Mouse (Mus musculus) neural tube, embryonic 14.5 days (tissue): ENCODE measurements around the gene Asic2. TPM values are rescaled to one million over a fixed set of nuclear protein-coding genes. Genes with fewer than 3 reads are reported as not detected.

Experiments
- ATAC-seq: fragments of 200-750 bp; cut with Nextera tagmentation; 2 replicates; pipeline ENCODE4 v1.8.0; 2017; ENCODE audit warnings: low read depth, mild to moderate bottlenecking, moderate TSS enrichment, moderate library complexity
- H3K27ac ChIP-seq: fragments of 300-500 bp; sonication (generic); 2 replicates; pipeline ENCODE4 v1.5.1; 2014; ENCODE audit warnings: low read depth, mild to moderate bottlenecking, control low read depth, low read length, moderate library complexity, mixed read lengths
- H3K27me3 ChIP-seq: fragments of 300-500 bp; sonication (generic); 2 replicates; pipeline ENCODE4 v1.6.1; 2014; ENCODE audit warnings: low read length; ENCODE audit not compliant: control insufficient read depth, insufficient read depth
- H3K36me3 ChIP-seq: fragments of 300-500 bp; sonication (generic); 2 replicates; pipeline ENCODE4 v1.6.1; 2014; ENCODE audit warnings: low read length, mixed read lengths; ENCODE audit not compliant: control insufficient read depth, insufficient read depth
- H3K4me1 ChIP-seq: fragments of 300-500 bp; sonication (generic); 2 replicates; pipeline ENCODE4 v1.6.1; 2014; ENCODE audit warnings: low read length; ENCODE audit not compliant: control insufficient read depth, insufficient read depth
- H3K4me2 ChIP-seq: fragments of 300-500 bp; sonication (generic); 2 replicates; pipeline ENCODE4 v1.6.1; 2014; ENCODE audit warnings: mild to moderate bottlenecking, low read depth, low read length, control low read depth
- H3K4me3 ChIP-seq: fragments of 300-500 bp; sonication (generic); 2 replicates; pipeline ENCODE4 v1.5.1; 2014; ENCODE audit warnings: low read depth, low read length, control low read depth, mixed read lengths
- H3K9ac ChIP-seq: fragments of 300-500 bp; sonication (generic); replicated peaks from 2 replicates; pipeline ENCODE4 v1.6.1; 2014; ENCODE audit warnings: low read depth, mild to moderate bottlenecking, control low read depth, low read length, mixed read lengths
- H3K9me3 ChIP-seq: fragments of 300-500 bp; sonication (generic); 2 replicates; pipeline ENCODE4 v1.6.1; 2016; ENCODE audit warnings: low read length; ENCODE audit not compliant: control insufficient read depth
- WGBS: fragments of 180-500 bp; shearing (Covaris S2); extraction: QIAGEN DNeasy Blood & Tissue Kit; methylation state at CpG from one replicate; pipeline ENCODE4 v1.1.7; 2014; 5-methylcytosine and 5-hydroxymethylcytosine counted together
- polyA plus RNA-seq: library from polyadenylated mRNA; unstranded; fragments of >200 nt; fragmentation: Nextera tagmentation; extraction: Ambion mirVana; gene quantifications from 2 replicates; pipeline ENCODE4 v1.2.1, GENCODE M21; 2014

The Asic2 gene
- polyA plus RNA-seq, 1 experiment from 2014 or later: 16.2 TPM

DNA sequence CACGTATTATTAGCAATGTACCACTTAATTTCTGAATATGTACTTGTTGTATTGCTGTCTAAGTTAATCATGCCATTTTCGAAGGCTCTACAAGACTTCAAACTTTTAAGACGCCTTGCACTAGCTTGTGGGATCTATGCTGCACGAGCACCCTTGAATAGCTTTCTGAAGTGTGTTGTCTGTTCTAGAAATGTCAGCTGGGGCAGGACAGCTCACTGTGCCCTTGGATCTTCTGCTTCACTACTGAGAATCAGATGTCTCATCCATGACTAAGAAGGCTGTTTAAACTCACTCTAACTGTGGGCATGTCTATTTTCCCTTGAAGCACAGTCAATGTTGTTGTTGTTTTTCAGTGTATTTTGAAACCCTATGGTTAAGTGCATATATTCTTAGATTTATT is 44.6 kb downstream of the Asic2 start:
- H3K27me3 ChIP-seq: no peaks in the 10 kb centered on the region
- H3K36me3 ChIP-seq: no peaks in the 10 kb centered on the region
- no peak overlapping the region for H3K27ac ChIP-seq
- no peaks in the 10 kb centered on the region; the same call in 1 of the 2 replicates for H3K9me3 ChIP-seq
- H3K4me2 ChIP-seq: no peak overlapping the region
- H3K4me1 ChIP-seq: no peaks in the 10 kb centered on the region
- WGBS: 94% methylated on average over 4 of the region's 4 CpGs
- H3K9ac ChIP-seq: no peak overlapping the region
- H3K4me3 ChIP-seq: no peak overlapping the region
- ATAC-seq: no peak

DNA sequence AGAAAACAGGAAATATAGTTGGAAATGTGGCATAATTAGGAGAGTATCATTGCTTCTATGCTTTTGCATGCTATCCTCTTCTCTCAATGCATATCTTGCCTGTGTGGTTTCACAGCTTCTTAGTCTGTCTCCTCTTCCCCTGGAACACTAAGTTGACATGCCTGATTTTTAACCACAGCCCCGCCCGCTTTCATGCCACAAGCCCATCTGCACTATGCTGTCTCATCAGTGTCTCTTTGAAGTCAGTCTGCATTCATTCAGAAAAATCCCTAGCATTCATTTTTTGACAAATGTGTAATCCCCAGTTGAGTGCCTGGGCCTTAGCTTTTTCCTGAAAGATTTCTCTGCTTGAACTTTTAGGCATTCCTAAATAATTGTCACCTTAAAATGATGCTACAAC is 45.2 kb downstream of the Asic2 start:
- Histone ChIP-seq H3K27ac (no peak overlapping the region), H3K4me2 (no peak overlapping the region), H3K36me3 (no peaks in the 10 kb centered on the region), H3K4me3 (no peak overlapping the region), H3K4me1 (no peaks in the 10 kb centered on the region), H3K27me3 (no peaks in the 10 kb centered on the region), H3K9me3 (no peaks in the 10 kb centered on the region; the same call in 1 of the 2 replicates), H3K9ac (no peak overlapping the region)
- no peak for ATAC-seq
- WGBS: 98% methylated on average over 2 of the region's 2 CpGs

DNA sequence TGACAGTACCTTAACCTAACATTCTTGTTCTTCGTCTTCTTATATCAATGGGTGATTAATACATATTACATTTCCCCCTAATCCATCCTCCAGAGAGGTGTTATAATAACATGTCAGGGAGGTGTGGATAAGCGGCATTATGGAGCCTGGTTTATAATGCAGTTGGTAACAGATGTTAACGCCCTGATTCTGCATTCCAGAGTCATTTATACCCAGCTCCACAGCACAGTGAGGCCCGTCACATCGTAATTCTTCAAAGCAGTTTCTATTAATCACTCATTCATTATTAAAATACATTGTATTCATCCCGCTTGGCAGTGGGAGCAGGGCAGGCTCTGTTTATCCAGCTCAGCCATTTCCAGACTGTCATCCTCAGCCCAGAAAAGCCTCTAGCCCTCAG is 52.8 kb downstream of the Asic2 start:
- no peak overlapping the region for H3K9ac ChIP-seq
- H3K27ac ChIP-seq: no peak overlapping the region
- WGBS: 20% methylated on average over 6 of the region's 6 CpGs

DNA sequence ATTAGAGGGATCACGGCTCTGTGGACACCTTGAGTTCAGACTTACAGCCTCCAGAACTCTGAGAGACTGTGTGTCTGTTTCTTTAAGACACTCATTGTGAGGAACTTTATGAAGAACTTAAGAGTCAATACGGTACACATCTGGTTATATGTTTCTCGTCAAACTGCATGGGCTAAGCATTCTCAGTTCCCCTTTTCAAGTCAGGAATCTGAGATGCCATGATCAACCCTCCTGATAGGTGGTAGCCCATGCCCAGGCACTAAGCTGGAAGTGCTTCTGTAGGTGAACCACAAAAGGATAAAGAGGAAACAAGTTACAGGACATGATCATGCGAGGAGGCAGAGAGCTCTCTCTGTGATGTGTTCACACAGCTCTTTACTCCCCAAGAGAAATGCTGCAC is 55.2 kb downstream of the Asic2 start:
- no peak overlapping the region for H3K4me3 ChIP-seq
- ATAC-seq: no peak
- H3K36me3 ChIP-seq: no peaks in the 10 kb centered on the region
- no peak overlapping the region for H3K4me2 ChIP-seq
- H3K27ac ChIP-seq: no peak overlapping the region
- H3K9me3 ChIP-seq: no peaks in the 10 kb centered on the region
- no peak overlapping the region for H3K9ac ChIP-seq
- H3K4me1 ChIP-seq: no peaks in the 10 kb centered on the region; the same call in 1 of the 2 replicates
- WGBS: 90% methylated on average over 4 of the region's 4 CpGs
- no peaks in the 10 kb centered on the region for H3K27me3 ChIP-seq

More for the DNA sequence above, 52.8 kb downstream of the Asic2 start:
- H3K36me3 ChIP-seq: no peaks in the 10 kb centered on the region
- H3K4me3 ChIP-seq: no peak overlapping the region
- H3K27me3 ChIP-seq: no peaks in the 10 kb centered on the region
- no peak for ATAC-seq
- no peaks in the 10 kb centered on the region; the same call in 1 of the 2 replicates for H3K9me3 ChIP-seq
- no peaks in the 10 kb centered on the region; the same call in 1 of the 2 replicates for H3K4me1 ChIP-seq
- no peak overlapping the region for H3K4me2 ChIP-seq

DNA sequence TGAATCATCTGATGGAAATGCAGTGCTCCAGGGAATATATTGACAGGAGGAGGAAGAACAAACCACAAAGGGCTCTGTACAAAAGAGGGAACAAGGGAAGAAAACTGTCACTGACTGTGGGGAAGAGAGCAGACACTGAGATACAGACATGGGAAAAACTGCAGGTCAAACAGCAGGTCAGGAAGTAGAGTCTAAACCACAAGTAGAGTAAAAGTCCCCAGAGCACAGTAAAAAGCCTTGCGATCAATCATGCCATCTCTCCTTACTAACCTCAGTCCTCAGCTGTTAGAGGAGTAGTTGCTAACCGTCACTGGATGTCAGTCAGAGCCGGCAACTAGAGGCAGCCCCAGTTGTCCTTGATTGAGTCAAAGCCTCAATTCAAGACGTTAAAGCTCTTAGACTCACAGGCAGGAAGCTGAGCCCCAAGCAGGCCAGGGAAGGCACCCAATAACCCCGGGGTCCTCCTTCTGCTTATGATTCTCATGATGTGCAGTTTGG is 58.8 kb downstream of the Asic2 start:
- Histone ChIP-seq H3K4me2 (no peak overlapping the region), H3K36me3 (no peaks in the 10 kb centered on the region), H3K4me1 (no peaks in the 10 kb centered on the region), H3K4me3 (no peak overlapping the region), H3K27me3 (no peaks in the 10 kb centered on the region), H3K9me3 (no peaks in the 10 kb centered on the region), H3K9ac (no peak overlapping the region), H3K27ac (no peak overlapping the region)
- WGBS: 68% methylated on average over 5 of the region's 5 CpGs
- no peak for ATAC-seq

DNA sequence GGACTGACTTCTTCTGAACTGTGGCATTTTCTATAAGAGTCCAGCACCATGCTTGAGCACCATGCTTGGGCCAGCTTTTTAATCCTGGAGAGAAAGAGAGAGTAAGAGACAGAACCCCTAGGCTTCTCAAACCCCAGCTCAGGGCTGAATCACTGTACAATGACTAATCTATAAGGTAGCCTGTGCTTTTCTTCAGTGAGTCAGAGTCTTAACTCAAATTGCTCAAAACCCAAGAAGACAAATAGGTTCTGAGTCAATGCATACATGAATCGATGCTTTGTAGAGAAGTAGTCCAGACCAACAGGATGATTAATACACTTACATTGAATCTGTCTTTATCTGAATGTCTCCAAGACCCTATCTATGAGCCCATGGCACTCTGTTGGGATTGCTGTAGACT is 59.5 kb downstream of the Asic2 start:
- ATAC-seq: no peak
- no peak overlapping the region for H3K9ac ChIP-seq
- H3K27ac ChIP-seq: no peak overlapping the region
- no peaks in the 10 kb centered on the region for H3K27me3 ChIP-seq
- no peaks in the 10 kb centered on the region for H3K36me3 ChIP-seq
- H3K4me1 ChIP-seq: no peaks in the 10 kb centered on the region
- no peak overlapping the region for H3K4me3 ChIP-seq
- no peak overlapping the region for H3K4me2 ChIP-seq
- no peaks in the 10 kb centered on the region for H3K9me3 ChIP-seq
- 93% methylated on average over 1 of the region's 1 CpGs for WGBS

DNA sequence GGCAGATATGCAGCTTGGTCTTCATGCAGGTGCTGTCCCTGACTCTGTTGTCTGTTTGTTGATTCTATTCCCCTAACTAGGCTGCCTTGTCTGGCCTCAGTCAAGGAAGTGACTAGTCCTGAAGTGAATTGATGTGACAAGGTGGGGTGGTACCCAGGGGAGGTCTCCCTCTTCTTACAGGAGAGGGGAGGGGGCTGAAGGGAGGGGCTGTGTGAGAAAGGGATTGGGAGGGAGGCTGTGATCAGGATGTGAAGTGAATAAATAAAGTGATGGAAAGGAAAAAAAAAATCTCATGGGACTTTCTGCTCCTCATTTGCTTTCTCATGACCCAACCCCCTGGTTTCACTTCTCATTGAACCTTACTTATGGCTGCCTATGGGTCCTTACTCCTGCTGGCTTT is 65.9 kb downstream of the Asic2 start:
- Histone ChIP-seq H3K27me3 (no peaks in the 10 kb centered on the region), H3K4me2 (no peak overlapping the region), H3K9me3 (no peaks in the 10 kb centered on the region), H3K4me1 (peaks cover 10% of the 10 kb centered on the region), H3K27ac (no peak overlapping the region), H3K36me3 (no peaks in the 10 kb centered on the region), H3K4me3 (no peak overlapping the region), H3K9ac (no peak overlapping the region)
- ATAC-seq: no peak

DNA sequence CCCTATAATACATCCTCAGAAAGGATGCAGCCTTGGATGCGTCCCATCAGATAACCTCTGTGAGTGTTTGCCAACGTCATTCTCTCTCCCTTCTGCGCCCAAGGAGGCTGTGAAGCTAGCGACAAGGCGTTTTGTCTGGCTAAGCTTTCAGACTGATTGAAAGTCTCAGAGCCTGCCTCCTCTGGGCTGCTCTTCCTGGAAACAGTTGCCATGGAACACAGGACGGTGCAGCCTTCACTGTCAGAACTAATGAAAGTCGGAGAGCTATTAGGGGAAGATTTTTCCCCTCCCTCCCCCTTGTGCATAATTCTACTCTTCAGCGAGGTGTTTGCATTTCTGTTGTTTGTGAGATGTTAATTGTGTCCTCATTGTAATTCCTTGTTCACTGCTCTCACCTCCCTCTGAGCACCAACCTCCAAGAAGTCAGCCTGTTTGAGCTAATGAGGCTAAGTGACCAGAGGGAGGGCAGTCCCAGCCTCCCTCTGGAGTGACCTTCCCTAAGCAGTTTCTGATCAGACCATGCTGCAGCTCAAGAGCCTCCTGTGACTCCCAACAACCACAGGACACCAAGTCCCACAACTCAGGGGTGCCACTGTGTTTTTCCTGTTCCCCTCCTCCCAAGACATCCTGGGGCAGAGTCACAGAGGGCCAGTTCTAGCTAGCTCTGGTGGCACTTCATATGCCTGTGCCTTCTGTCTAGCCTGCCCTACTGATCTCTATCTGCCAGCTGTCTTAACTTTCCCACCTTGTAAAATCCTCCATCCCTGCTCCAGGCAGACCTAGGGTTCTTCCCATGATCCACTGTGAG is 70.5 kb downstream of the Asic2 start:
- Histone ChIP-seq H3K36me3 (no peaks in the 10 kb centered on the region), H3K4me2 (no peak overlapping the region), H3K27me3 (no peaks in the 10 kb centered on the region), H3K27ac (peak overlapping the region; percentile 61), H3K4me3 (no peak overlapping the region), H3K9me3 (no peaks in the 10 kb centered on the region), H3K4me1 (peaks cover 13% of the 10 kb centered on the region), H3K9ac (no peak overlapping the region; the same call in 1 of the 2 replicates)
- WGBS: 2% methylated on average over 8 of the region's 8 CpGs
- peak; percentile 31; the same call in 1 of the 2 replicates for ATAC-seq

DNA sequence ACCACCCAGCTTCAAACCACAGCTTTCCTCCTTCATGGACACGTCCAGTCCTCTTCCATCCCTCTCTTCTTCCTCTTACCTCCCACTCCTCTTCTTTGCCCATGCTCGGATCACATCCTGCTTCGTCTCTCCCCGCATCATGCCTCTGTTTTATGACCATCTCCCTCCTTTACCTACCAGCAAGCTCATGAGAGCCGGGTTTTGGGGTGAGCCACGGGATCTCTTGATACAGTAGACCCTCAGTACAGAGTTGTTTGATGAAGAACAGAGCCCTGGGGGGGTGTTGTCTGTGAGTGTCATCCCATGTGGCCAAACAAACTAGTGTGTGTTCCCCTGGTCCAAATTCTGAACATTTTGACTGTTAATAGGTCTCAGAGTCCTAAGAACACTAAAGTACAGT is 71.7 kb downstream of the Asic2 start:
- WGBS: 80% methylated on average over 6 of the region's 6 CpGs
- H3K27ac ChIP-seq: no peak overlapping the region
- no peak overlapping the region for H3K9ac ChIP-seq
- H3K9me3 ChIP-seq: no peaks in the 10 kb centered on the region
- no peak overlapping the region for H3K4me3 ChIP-seq
- no peak overlapping the region for H3K4me2 ChIP-seq
- no peak for ATAC-seq
- H3K36me3 ChIP-seq: no peaks in the 10 kb centered on the region
- H3K27me3 ChIP-seq: no peaks in the 10 kb centered on the region
- H3K4me1 ChIP-seq: peaks cover 13% of the 10 kb centered on the region
